Mouse (Mus musculus) liver, adult 2 months (tissue): ENCODE measurements at regions not wholly inside any gene's neighbourhood (a gene's known extent, or its start where the extent isn't known, plus 50 kb on each side); places are given as distances from the start of the nearest gene placed in this dataset.

Experiments
- CTCF ChIP-seq: fragments of 200-500 bp; IDR thresholded peaks from 2 replicates; pipeline ENCODE4 v1.5.1; 2011; ENCODE audit warnings: low read depth, low read length, control low read depth
- POLR2A ChIP-seq: fragments of 200-500 bp; IDR thresholded peaks from 2 replicates; pipeline ENCODE4 v1.6.1; 2011; ENCODE audit warnings: low read length, control low read depth; ENCODE audit not compliant: insufficient read depth; ENCODE audit errors: extremely low read depth

GRCm38 (mm10) chr15:11463341-11463740 is 63.9 kb upstream of the Tars start:
- TF ChIP-seq POLR2A (no peak), CTCF (no peak)
